Mouse (Mus musculus) naive thymus-derived CD4-positive, alpha-beta T cell, adult 2 months (primary cell): Measurements from ENCODE around the gene Shroom1.
"Not testable (repeated sequence)": the region's sequence is repeated elsewhere in the genome, so short reads cannot be mapped to it uniquely, and the experiment has no call there.

Experiments
- DNase-seq: peaks from one replicate; pipeline ENCODE4 v3.0.0-alpha.2; 2011; ENCODE audit warnings: low read depth

Gene Shroom1

GRCm38 (mm10) chr11:53456474-53457371 is at the start of gene Shroom1, which contains the start of gene Gm10447:
Gene Shroom1 (plus strand): TSS chr11:53457205.
Gene Gm10447 (minus strand): TSS chr11:53457110.
- DNase-seq: no peak

- peak; percentile 37 for DNase-seq
Observed at GRCm38 (mm10) chr11:53411738-53412137, 45.3 kb upstream of the Shroom1 start.

- no peak for DNase-seq
Observed at GRCm38 (mm10) chr11:53413871-53414270, 43.1 kb upstream of the Shroom1 start.

- DNase-seq: no peak
Observed at GRCm38 (mm10) chr11:53418048-53418447, 39.0 kb upstream of the Shroom1 start.

GRCm38 (mm10) chr11:53423036-53423435 is 34.0 kb upstream of the Shroom1 start, which contains the start of gene Leap2:
Gene Leap2 (minus strand): TSS chr11:53423170.
- DNase-seq: no peak

GRCm38 (mm10) chr11:53424826-53425225 is 32.2 kb upstream of the Shroom1 start:
- DNase-seq: no peak

GRCm38 (mm10) chr11:53425251-53425650 is 31.8 kb upstream of the Shroom1 start:
- DNase-seq: no peak

GRCm38 (mm10) chr11:53425711-53426255 is 31.2 kb upstream of the Shroom1 start:
- DNase-seq: no peak

- not testable (repeated sequence) for DNase-seq
Observed at GRCm38 (mm10) chr11:53426914-53427313, 30.1 kb upstream of the Shroom1 start.

GRCm38 (mm10) chr11:53427993-53428715 is 28.9 kb upstream of the Shroom1 start:
- no peak for DNase-seq

GRCm38 (mm10) chr11:53428716-53429057 is 28.3 kb upstream of the Shroom1 start:
- DNase-seq: no peak

- no peak for DNase-seq
Observed at GRCm38 (mm10) chr11:53429182-53429581, 27.8 kb upstream of the Shroom1 start.

- DNase-seq: no peak
Observed at GRCm38 (mm10) chr11:53430300-53430669, 26.7 kb upstream of the Shroom1 start.

GRCm38 (mm10) chr11:53430670-53431346 is 26.2 kb upstream of the Shroom1 start, which contains the start of the genes Uqcrq and Gdf9:
Gene Uqcrq (minus strand): TSS chr11:53430831.
Gene Gdf9 (plus strand): TSS chr11:53431023.
- DNase-seq: peak; percentile 99

- DNase-seq: no peak
Observed at GRCm38 (mm10) chr11:53431347-53432056, 25.5 kb upstream of the Shroom1 start.

GRCm38 (mm10) chr11:53433057-53433456 is 23.9 kb upstream of the Shroom1 start:
- no peak for DNase-seq

GRCm38 (mm10) chr11:53435504-53435903 is 21.5 kb upstream of the Shroom1 start:
- no peak for DNase-seq

GRCm38 (mm10) chr11:53436338-53436737 is 20.7 kb upstream of the Shroom1 start:
- DNase-seq: no peak

GRCm38 (mm10) chr11:53441921-53442320 is 15.1 kb upstream of the Shroom1 start:
- DNase-seq: peak; percentile 66

GRCm38 (mm10) chr11:53443861-53444260 is 13.1 kb upstream of the Shroom1 start:
- DNase-seq: peak; percentile 55

- no peak for DNase-seq
Observed at GRCm38 (mm10) chr11:53445562-53445961, 11.4 kb upstream of the Shroom1 start.
